Mouse (Mus musculus) kidney, postnatal 0 days (tissue): ENCODE data around the gene Ranbp17. TPM values are rescaled to one million over a fixed set of nuclear protein-coding genes. Genes with fewer than 3 reads are reported as not detected.
A peak's percentile ranks its signal among the peaks of the same experiment; 100 is the strongest.

Source experiments
- ATAC-seq: fragments of 200-750 bp; cut with Nextera tagmentation; replicated peaks from 2 replicates; pipeline ENCODE4 v1.8.0; 2017; ENCODE audit warnings: low read depth, moderate number of reproducible peaks, moderate TSS enrichment, moderate library complexity; ENCODE audit not compliant: low FRiP score
- DNase-seq: peaks from one replicate; pipeline ENCODE4 v3.0.0-alpha.2; 2016; ENCODE audit warnings: low spot score
- H3K27ac ChIP-seq: fragments of 300-500 bp; sonication (generic); 2 replicates; pipeline ENCODE4 v1.5.1; 2014; ENCODE audit warnings: mild to moderate bottlenecking
- H3K27me3 ChIP-seq: fragments of 300-500 bp; sonication (generic); 2 replicates; pipeline ENCODE4 v1.6.1; 2014; ENCODE audit warnings: low read length, mixed read lengths; ENCODE audit not compliant: insufficient read depth
- H3K36me3 ChIP-seq: fragments of 300-500 bp; sonication (generic); 2 replicates; pipeline ENCODE4 v1.6.1; 2014; ENCODE audit warnings: low read length, mixed read lengths; ENCODE audit not compliant: insufficient read depth
- H3K4me1 ChIP-seq: fragments of 300-500 bp; sonication (generic); replicated peaks from 2 replicates; pipeline ENCODE4 v1.6.1; 2014; ENCODE audit warnings: antibody characterized with exemption, low read length, mixed read lengths; ENCODE audit not compliant: insufficient read depth
- H3K4me2 ChIP-seq: fragments of 300-500 bp; sonication (generic); 2 replicates; pipeline ENCODE4 v1.6.1; 2014; ENCODE audit warnings: mild to moderate bottlenecking, low read length, moderate library complexity, mixed read lengths
- H3K4me3 ChIP-seq: fragments of 300-500 bp; sonication (generic); replicated peaks from 2 replicates; pipeline ENCODE4 v1.5.1; 2014; ENCODE audit warnings: low read depth, low read length
- H3K9ac ChIP-seq: fragments of 300-500 bp; sonication (generic); 2 replicates; pipeline ENCODE4 v1.6.1; 2014; ENCODE audit warnings: low read depth, low read length
- H3K9me3 ChIP-seq: fragments of 300-500 bp; sonication (generic); replicated peaks from 2 replicates; pipeline ENCODE4 v1.6.1; 2016; ENCODE audit warnings: low read length, inconsistent platforms, mixed read lengths
- CTCF ChIP-seq: IDR thresholded peaks from 2 replicates; pipeline ENCODE4 v1.5.1; 2016; ENCODE audit warnings: antibody characterized with exemption, low read depth, mild to moderate bottlenecking, moderate library complexity
- WGBS: fragments of 180-500 bp; shearing (Covaris S2); extraction: QIAGEN DNeasy Blood & Tissue Kit; methylation state at CpG from one replicate; pipeline ENCODE4 v1.1.7; 2014; 5-methylcytosine and 5-hydroxymethylcytosine counted together
- polyA plus RNA-seq: library from polyadenylated mRNA; unstranded; fragments of >200 nt; fragmentation: Nextera tagmentation; extraction: Ambion mirVana; gene quantifications from 2 replicates; pipeline ENCODE4 v1.2.1, GENCODE M21; 2015

Gene Ranbp17
- polyA plus RNA-seq, 1 experiment from 2014 or later = 5.4 TPM

DNA sequence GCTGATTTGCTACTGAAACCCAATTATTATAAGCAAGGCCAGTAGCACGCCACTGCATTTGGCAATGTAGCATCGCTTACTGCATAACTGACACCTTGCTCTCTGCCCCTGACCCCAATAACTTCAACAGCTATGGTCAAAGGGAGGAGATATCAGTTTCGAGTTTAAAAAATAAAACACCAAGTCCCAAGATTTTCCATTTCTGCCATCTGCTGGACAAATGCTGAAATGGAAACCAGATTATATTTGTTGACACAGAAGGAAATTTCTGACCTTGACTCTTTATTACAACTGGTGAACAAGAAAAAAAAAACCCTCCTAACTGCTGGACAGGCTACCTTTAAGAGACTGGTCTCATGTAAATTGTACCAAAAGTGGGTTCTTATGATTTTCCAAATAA lies 218.1 kb downstream of the Ranbp17 start:
- DNase-seq (peak; percentile 75), ATAC-seq (no peak)
- no peaks in the 10 kb centered on the region for H3K4me1 ChIP-seq
- H3K9me3 ChIP-seq = no peaks in the 10 kb centered on the region
- no peak overlapping the region for H3K4me3 ChIP-seq
- H3K27ac ChIP-seq = no peak overlapping the region
- WGBS = 10% methylated on average over 3 of the region's 3 CpGs
- H3K36me3 ChIP-seq = no peaks in the 10 kb centered on the region
- no peak overlapping the region for H3K9ac ChIP-seq
- no peaks in the 10 kb centered on the region for H3K27me3 ChIP-seq
- no peak overlapping the region for H3K4me2 ChIP-seq
- peak; percentile 75 for TF ChIP-seq CTCF

DNA sequence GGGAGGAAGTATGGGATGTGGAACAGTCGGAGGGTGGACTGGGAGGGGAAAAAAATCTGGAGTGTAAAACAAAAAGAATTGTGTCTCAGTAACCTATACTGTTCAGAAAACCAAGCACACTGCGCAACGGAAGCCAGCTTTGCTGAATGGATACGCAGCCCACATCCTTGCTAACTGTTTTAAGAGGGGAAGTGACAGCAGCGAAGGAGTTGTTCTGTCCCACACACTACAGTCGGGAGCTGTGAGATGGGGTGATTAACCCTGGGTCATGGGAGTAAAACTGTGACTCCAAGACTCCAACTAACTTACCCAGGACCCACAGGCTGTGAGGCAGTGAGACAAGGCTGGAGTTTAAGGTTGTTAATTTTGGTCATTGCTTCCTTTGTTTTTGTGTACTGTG lies 219.5 kb downstream of the Ranbp17 start:
- Histone ChIP-seq H3K36me3 (no peaks in the 10 kb centered on the region), H3K4me3 (no peak overlapping the region), H3K27ac (no peak overlapping the region), H3K4me1 (no peaks in the 10 kb centered on the region), H3K9me3 (no peaks in the 10 kb centered on the region), H3K9ac (no peak overlapping the region), H3K4me2 (no peak overlapping the region), H3K27me3 (no peaks in the 10 kb centered on the region)
- TF ChIP-seq CTCF = no peak
- DNase-seq (peak; percentile 77), ATAC-seq (peak; percentile 40; the same call in 1 of the 2 replicates)
- WGBS = 17% methylated on average over 6 of the region's 6 CpGs

DNA sequence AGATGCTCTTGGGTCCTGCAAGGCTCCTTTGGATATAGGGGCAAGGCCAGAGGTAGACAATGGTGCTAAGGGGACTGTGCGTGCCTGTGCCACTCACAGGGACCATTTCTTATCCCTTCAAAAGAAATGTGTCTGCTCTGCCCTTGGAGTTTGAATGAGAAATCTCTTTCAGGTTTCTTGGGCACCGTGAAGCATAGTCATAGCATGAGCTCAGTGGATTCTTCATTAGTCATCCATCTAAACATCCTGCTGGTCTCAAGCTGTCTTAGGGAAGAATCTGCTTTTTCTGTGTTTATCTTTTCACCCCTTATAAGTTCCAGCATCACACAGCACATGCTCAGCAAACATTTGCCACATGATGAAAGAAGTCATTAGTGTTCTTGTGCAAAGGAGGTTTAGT lies 235.0 kb downstream of the Ranbp17 start:
- H3K4me3 ChIP-seq = no peak overlapping the region
- H3K4me1 ChIP-seq = no peaks in the 10 kb centered on the region
- WGBS = 93% methylated on average over 2 of the region's 2 CpGs
- no peaks in the 10 kb centered on the region for H3K36me3 ChIP-seq
- no peaks in the 10 kb centered on the region for H3K27me3 ChIP-seq
- H3K4me2 ChIP-seq = no peak overlapping the region
- no peak overlapping the region for H3K9ac ChIP-seq
- ATAC-seq = no peak
- no peak for TF ChIP-seq CTCF
- no peaks in the 10 kb centered on the region for H3K9me3 ChIP-seq
- no peak overlapping the region for H3K27ac ChIP-seq
- no peak for DNase-seq

DNA sequence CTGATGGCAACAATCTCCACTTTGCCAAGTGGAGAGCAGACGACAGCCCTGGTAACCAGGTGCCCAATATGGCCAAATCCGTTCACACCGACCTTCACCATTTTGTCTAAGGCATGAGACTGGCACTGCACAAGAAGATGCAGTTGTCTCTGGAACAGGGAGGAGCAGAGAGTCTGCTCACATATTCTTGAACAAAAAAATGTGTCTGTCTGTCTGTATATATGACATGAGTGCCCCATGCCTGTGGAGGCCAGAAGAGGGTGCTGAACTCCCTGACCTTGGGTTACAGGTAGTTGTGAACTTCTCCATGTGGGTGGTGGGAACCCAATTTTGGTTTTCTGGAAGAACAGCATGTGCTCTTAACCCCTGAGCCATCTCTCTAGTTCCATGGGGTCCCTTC lies 236.9 kb downstream of the Ranbp17 start, which contains the start of gene Gm12117:
TSS of gene Gm12117 (minus strand) at position 101 of the 400 bp plus-strand sequence.
- 99% methylated on average over 3 of the region's 3 CpGs for WGBS
- no peak for ATAC-seq
- no peaks in the 10 kb centered on the region for H3K27me3 ChIP-seq

DNA sequence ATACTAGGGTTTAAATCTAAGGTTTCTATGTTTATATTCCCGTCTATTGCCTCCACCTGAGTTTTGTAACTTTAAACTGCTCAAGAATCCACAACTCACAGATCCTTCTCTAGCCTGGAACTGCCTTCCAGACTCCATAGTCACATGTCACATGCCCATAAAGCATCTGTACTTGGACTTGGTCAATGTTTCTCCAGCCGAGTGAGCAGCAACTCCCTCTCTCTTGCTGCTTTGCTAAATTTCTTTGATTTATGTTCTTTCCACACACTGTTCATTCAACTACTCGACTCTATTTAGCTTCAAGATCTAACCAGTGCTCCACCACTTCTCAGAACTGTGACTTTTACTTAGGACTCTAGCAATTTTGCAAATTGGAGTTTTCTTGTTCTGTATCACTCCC lies 238.7 kb downstream of the Ranbp17 start:
- H3K9ac ChIP-seq = no peak overlapping the region
- no peaks in the 10 kb centered on the region for H3K36me3 ChIP-seq
- H3K4me2 ChIP-seq = no peak overlapping the region
- H3K4me1 ChIP-seq = no peaks in the 10 kb centered on the region
- DNase-seq (peak; percentile 71), ATAC-seq (no peak)
- TF ChIP-seq CTCF = no peak
- no peaks in the 10 kb centered on the region for H3K27me3 ChIP-seq
- H3K9me3 ChIP-seq = no peaks in the 10 kb centered on the region
- H3K4me3 ChIP-seq = no peak overlapping the region
- WGBS = 19% methylated on average over 3 of the region's 3 CpGs
- H3K27ac ChIP-seq = no peak overlapping the region

More for the DNA sequence above, 236.9 kb downstream of the Ranbp17 start, which contains the start of gene Gm12117:
- Histone ChIP-seq H3K27ac (no peak within 1 kb of the TSS), H3K9ac (no peak within 1 kb of the TSS), H3K36me3 (no peaks in the 10 kb centered on the region), H3K9me3 (no peaks in the 10 kb centered on the region), H3K4me3 (no peak within 1 kb of the TSS), H3K4me2 (no peak within 1 kb of the TSS), H3K4me1 (no peaks in the 10 kb centered on the region)
- no peak for TF ChIP-seq CTCF
- no peak for DNase-seq

DNA sequence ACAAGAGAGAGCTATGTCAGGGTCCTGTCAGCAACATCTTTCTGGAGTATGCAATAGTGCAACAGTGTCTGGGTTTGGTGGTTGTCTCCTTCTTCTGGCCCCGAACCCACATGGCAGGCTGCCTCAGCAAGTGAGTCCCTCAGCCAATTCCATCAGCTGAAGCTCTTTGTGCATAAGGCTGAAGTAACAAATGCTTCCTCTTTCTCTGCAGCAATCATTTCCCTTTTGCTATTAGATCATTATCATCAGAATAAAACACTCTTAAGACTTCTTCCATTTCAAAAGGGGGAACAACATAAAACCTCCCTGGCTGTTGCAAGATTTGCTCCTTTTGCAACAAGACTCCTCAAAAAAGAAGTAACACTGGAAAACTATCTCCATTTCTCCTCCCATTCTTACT lies 239.3 kb downstream of the Ranbp17 start:
- ATAC-seq = no peak
- no peak overlapping the region for H3K4me3 ChIP-seq
- no peak for TF ChIP-seq CTCF
- H3K9ac ChIP-seq = no peak overlapping the region
- no peaks in the 10 kb centered on the region for H3K36me3 ChIP-seq
- no peak overlapping the region for H3K4me2 ChIP-seq
- WGBS = 71% methylated on average over 1 of the region's 1 CpGs
- H3K9me3 ChIP-seq = no peaks in the 10 kb centered on the region
- DNase-seq = no peak
- H3K4me1 ChIP-seq = no peaks in the 10 kb centered on the region
- no peak overlapping the region for H3K27ac ChIP-seq
- H3K27me3 ChIP-seq = no peaks in the 10 kb centered on the region

DNA sequence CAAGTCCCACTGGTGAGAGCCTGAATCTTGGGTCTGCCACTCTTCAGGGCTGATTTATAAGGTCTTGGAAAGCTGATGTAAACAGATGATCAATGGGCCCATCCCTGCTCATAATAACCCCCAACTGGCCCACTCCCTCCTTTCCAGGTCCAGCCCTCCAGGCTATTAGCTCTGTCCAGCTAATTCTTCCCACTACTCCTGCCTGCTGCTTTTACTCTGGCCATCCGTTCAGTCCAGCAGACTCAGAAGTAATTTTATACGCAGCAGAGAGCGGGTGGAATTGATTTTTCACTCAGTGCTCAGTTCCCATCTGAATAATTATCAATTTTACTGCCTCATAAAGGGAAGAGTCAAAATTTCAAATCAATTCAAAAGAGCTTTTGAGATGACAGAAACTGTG lies 273.3 kb downstream of the Ranbp17 start:
- no peaks in the 10 kb centered on the region for H3K9me3 ChIP-seq
- no peak overlapping the region for H3K27ac ChIP-seq
- no peak overlapping the region for H3K4me3 ChIP-seq
- H3K4me1 ChIP-seq = no peaks in the 10 kb centered on the region
- no peaks in the 10 kb centered on the region for H3K36me3 ChIP-seq
- TF ChIP-seq CTCF = no peak
- ATAC-seq (no peak), DNase-seq (no peak)
- 64% methylated on average over 3 of the region's 3 CpGs for WGBS
- H3K9ac ChIP-seq = no peak overlapping the region
- no peaks in the 10 kb centered on the region for H3K27me3 ChIP-seq
- no peak overlapping the region for H3K4me2 ChIP-seq
